Mouse (Mus musculus) myocyte (in vitro differentiated cells): ENCODE measurements around the gene Dhx37.

Experiments used
- MAX ChIP-seq: IDR thresholded peaks from one replicate; pipeline ENCODE4 v1.6.1; 2011; ENCODE audit warnings: low read depth, mild to moderate bottlenecking, control low read depth
- MYOD1 ChIP-seq, 3 experiments: IDR thresholded peaks; one replicate each; pipeline ENCODE4 v1.6.1; 2011; ENCODE audit warnings: control low read depth in 2 of 3, low read depth in 2 of 3, mild to moderate bottlenecking in 2 of 3, moderate library complexity in 1 of 3; ENCODE audit not compliant: insufficient read length in 2 of 3, control insufficient read depth in 1 of 3
- POLR2A ChIP-seq: IDR thresholded peaks from one replicate; pipeline ENCODE4 v1.6.1; 2011; ENCODE audit warnings: low read depth, mild to moderate bottlenecking, control low read depth, moderate library complexity; ENCODE audit not compliant: insufficient read length
- REST ChIP-seq: IDR thresholded peaks from one replicate; pipeline ENCODE4 v1.6.1; 2011; ENCODE audit warnings: mild to moderate bottlenecking, control low read depth, moderate library complexity; ENCODE audit not compliant: insufficient read depth, insufficient read length
- TCF12 ChIP-seq: IDR thresholded peaks from one replicate; pipeline ENCODE4 v1.6.1; 2011; ENCODE audit warnings: mild to moderate bottlenecking, control low read depth; ENCODE audit not compliant: poor library complexity, insufficient read depth, severe bottlenecking
- USF1 ChIP-seq: IDR thresholded peaks from one replicate; pipeline ENCODE4 v1.6.1; 2011; ENCODE audit warnings: low read depth, mild to moderate bottlenecking, control low read depth, moderate library complexity

DNA sequence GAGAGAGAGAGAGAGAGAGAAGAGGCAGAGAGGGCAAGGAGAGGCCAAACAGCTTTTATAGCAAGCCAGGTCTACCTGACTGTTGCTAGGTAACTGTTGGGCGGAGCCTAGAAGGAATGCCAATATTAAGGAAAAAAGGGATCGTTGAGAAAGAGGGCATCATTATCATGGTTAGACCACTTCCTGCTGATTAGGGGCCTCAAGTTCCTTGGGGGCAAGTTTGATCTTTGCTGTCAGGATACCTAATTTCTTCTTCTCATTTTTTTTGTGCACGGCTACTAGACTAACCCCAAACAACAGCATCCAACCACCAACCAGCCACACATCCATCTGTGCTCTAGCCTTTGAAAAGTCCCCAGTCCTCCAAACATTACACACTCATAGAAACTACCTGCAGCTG is 10.0 kb upstream of the Dhx37 start:
- TF ChIP-seq POLR2A, result no peak
- no peak for TF ChIP-seq MAX
- TF ChIP-seq MYOD1 (IDR thresholded peaks at IDR 0.05; ENCODE audit: control insufficient read depth in 1 of 3, insufficient read length in 2 of 3, low read depth in 2 of 3), result no peak
- no peak for TF ChIP-seq USF1
- no peak for TF ChIP-seq TCF12
- TF ChIP-seq REST, result no peak
